Mouse (Mus musculus): ENCODE measurements around the gene Oat.

The Oat gene

DNA sequence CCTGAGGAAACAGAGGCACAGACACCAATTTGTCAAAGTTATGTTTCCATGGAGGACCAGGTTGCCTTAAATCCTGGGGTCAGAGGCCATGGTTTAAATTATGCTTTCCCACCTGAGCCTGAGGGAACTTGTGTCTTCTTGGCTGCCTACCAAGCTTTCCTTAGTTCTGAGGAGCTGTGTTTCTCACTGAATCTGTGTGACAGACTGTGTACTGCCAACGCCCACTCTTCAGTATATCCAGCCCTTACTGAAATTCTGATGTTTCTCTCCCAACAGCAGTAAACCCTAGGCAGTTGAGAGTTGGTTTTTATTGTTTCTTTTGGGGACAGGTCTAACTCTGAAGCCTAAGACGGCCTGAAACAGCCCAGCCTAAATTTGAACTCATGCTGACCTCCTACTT is 17.6 kb upstream of the Oat start:
- no peak for DNase-seq (ENCODE audit: low spot score)

DNA sequence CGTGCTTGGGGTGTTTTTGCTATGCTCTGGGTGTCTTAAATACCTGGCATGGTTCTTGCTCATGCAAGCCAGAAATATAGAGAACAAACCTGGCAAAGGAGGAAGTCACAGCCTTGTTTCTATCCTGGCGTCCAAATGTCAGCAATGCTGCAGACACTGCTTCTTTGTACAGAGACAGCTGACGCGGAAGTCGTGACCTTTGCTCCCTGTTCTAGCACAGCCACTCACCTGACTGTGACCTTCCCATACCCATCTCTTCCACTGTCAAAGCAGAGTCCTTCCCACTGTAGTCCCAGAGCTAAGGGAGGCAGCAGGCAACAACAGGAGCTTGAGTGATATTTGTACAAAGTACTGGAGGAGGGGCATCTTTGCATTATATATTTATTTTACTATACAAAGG is 13.4 kb upstream of the Oat start:
- DNase-seq (ENCODE audit: low spot score), result no peak

DNA sequence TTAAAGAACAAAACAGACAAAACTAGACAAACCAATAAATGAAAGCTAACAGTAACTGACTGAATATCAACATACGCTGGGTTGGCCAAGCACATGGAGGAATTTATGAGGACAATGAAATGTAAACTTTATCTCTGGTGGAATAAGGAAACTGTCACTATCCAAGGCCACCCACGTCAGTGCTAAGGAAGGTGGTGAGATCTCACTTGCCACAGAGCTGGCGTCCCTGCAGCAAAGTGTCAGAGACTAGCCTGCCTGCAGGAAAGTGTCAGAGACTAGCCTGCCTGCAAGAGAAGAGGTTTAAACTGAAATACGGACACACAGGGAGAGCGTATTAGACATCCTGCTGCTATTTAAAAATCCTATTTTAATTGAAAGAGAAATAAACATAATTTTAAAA is 11.0 kb upstream of the Oat start:
- no peak for DNase-seq (ENCODE audit: low spot score)

DNA sequence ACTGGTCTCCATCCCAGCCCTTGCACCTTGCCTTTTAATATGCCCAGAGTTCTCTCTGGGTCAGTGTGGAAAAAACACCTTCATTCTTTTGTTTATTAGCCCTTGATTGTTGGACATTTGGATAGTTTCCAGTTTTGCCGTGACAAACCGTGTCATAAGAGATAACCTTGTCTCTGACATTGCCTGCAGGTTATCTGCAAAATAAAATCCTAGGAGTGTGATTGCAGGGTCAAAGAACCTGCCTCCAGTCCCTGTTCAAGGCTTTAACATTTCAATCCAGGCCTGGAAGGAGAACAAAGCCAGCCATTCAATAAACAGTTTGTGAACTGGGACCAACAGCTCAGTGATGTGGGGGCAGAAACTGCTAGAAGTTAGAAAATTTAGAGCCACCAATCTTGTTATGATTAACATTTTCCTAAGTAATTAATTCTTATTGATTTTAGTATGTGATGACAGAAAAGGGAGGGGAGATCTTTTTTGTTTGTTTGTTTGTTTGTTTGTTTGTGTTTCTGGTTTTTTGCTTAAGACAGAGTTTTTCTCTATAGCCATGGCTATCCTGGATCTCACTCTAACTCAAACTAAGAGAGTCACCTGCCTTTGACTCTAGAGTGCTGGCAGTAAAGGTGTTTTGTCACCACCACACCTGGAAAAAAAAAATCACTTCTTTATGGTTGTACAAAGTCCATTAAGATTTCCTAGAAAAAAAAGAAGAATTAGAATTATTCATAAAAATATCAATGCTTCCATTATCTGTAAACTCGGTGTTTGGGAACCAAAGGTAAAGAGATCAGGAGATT is 9.7 kb upstream of the Oat start:
- no peak for DNase-seq (ENCODE audit: low spot score)

DNA sequence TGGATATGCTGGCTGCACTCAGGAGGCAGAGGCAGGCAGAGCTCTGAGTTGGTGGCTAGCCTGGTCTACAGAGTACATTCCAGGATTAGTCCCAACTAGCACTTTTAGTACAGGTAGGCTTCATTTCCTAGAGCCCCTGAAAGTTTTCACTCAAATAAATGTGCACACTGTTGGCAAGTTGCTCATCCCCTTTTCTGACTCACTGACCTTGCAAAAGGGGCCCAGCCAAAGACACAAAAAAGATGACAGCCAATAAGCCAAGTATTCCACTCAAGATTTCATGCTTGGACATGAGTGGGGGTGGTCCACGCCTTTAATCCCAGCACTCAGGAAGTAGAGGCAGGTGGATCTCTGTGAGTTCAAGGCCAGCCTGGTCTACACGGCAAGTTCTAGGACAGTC is 5.2 kb upstream of the Oat start:
- no peak for DNase-seq (ENCODE audit: low spot score)

DNA sequence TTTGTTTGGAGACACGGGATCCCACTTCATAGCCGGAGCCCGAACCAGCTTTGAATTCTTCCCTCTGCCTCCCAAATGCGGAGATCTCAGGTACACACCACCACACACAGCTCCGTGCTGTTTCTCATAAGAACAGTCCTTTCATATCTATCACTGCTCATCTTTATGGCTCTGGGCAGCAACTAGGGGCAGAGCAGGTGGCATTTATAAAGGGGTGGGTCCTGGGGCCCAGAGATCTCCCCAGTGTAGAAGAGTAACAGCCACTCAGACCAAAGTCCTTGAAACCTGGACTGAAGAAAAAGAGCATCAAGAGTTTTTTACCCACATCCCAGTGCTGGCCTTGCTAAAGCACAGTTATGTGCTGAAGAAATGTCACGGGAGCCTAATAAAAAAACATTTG is 4.3 kb upstream of the Oat start:
- no peak for DNase-seq (ENCODE audit: low spot score)

DNA sequence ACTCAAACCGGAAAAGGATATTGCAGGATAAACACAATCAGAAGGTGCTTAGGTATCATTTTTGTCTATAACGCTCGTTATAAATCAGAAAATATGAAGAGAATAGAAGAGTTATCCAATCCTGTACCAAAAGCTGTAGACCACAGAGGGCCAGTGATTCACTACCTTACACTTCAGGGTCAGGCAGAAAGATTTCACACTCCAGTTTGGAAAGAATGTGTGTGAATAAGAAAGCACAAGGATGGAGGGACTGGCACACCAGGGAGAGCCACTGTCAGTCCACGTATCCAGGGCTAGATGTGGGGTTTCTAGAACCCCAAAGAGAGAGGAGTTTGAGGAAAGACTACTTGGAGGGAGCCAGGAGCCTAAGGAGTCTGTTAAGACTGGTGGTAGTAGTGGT is 693 bp upstream of the Oat start:
- DNase-seq (ENCODE audit: low spot score), result no peak

DNA sequence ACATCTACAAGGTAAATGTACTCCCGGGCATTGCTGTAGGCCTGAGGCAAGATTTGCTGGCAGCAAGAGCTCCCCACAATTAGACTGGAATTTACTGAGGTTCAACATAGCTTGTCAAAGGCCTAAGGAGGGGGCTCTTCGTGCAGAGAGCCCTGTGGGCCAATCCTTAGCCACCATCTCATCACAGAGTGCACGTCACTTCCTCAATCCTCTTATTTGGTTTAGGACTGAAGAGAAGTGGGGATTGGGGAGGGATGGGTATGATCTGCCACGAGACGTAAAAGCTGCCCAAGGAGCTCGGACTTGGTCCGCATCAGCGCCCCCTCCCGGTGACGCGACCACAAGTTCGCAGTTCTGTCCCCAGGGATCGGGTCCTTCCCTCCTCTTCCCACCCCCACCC is 575 bp downstream of the Oat start:
- peak; percentile 88 for DNase-seq (ENCODE audit: low spot score)

DNA sequence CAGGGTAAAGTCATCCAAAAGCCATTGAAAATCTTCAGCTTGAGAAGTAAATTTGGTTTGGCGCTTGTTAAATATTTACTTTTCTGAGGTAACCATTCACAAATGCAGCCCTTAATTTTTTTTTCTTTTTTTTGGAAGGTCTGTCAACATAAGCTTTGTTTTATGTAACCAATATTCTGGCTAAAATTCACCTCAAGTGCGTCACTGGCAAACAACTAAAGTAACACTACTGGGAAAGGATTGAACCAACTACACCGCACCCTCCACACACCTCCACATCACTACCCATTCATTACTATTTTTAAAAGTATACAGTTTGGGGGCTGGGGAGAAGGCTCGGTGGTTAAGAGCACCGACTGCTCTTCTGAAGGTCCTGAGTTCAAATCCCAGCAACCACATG is 1.6 kb downstream of the Oat start:
- DNase-seq (ENCODE audit: low spot score), result peak; percentile 83

DNA sequence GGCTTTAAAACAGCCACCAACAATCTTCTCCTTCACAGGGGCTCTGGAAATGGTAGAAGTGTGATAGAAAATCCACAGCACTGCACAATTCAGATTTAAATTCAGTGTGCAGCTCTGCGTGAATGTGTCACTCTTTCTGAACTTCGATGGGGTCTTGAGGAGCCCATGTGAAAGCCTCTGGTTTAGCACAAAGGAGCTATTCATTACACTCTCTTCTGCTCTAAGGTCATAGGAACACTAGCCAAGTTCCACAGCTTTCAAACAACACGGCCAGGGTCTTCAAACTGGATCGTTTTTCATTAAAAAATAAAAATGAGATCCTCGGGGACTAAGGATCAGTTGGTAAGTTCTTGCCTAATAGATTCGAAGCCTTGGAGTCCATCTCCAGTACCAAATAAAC is 3.0 kb downstream of the Oat start:
- DNase-seq (ENCODE audit: low spot score), result no peak

DNA sequence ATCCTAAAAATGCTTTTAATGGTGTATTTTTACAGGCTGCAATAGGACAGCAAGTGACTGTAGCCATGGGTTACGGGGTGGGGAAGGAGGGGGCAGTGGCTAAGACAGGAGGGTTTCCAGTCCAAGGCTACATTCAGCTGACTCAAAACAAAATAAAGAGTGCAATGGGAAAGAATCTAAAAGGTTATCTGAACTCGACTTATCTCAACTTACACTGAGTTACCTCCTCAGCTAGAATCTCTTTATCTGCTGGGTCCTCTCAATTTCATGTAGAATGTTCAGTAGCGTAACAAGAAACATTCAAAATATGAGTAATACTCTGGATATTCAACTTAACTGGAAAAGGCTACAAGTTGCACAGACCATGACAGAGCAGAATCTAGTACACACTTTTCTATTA is 3.5 kb downstream of the Oat start:
- DNase-seq (ENCODE audit: low spot score), result no peak

DNA sequence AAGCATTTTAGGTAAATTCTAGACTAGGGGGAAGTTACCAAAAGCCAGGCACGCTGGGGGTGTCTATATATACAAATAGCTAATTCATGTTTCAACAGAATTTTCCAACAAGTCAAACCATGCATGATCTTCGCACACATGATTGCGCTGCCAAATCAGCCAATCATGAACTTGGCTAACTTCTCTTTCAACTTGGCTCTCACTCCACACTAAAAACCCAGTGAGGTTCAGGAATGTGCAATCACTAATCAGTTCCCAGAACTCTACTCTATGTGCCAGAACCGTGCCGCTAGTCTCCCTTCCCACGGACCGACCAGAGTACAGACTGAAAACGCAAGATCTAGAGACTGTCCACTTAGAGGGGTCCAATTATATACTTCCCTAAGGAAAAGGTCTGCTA is 4.7 kb downstream of the Oat start:
- peak; percentile 21 for DNase-seq (ENCODE audit: low spot score)

DNA sequence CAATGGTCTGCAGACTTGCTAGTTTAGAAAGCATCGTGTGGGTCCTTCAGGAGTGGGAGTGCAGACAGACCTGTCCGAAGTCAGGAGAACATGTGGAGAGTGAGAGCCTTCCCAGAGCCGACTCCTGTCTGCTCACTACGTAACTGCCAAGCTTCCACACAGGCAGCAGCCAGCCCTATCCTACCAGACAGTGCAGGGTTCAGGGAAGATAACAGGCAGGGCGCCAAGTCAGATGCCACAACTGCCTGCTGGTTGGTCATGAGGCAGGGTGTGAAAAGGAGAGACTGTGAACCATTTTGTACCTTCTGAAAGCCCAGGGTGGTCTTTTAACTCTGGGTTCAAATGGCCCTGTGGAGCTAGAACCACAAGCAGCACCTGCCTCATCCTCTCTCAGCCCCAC is 6.1 kb downstream of the Oat start:
- no peak for DNase-seq (ENCODE audit: low spot score)

DNA sequence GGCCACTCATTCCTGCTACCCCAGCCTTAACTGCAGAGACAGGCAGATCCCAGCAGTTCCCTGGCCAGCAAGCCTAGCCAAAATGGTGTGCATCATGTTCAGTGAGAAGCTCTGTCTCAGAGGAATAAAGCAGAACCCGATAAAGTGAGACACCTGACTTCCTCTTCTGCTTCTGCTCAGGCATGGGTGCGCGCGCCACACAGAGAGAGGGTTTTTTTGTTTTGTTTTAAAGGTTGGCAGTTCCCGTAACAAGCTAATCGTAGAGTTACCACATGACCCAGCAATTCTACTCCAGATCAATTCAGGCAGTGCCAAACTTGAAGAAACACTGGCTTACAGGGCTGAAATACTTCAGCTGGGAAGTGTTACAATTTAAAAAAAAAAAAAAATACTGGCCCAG is 7.4 kb downstream of the Oat start:
- peak; percentile 60 for DNase-seq (ENCODE audit: low spot score)

DNA sequence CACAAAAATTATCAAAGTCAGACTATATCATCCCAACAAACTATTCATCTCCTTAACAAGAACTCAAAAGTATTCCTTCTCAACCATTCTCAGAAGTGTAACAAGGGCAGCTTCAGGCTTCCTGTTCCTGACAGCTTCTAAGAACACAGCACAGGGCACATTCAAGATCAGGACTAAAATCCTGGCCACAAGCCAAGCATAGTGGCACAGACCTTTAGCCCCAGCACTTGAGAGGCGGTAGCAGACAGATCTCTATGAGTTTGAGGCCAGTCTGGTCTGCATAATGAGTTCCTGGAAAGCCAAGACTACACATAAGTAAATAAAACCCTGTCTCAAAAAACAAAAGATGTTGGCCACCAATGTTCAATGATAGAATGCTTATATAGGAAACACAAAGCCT is 10.4 kb downstream of the Oat start:
- no peak for DNase-seq (ENCODE audit: low spot score)

DNA sequence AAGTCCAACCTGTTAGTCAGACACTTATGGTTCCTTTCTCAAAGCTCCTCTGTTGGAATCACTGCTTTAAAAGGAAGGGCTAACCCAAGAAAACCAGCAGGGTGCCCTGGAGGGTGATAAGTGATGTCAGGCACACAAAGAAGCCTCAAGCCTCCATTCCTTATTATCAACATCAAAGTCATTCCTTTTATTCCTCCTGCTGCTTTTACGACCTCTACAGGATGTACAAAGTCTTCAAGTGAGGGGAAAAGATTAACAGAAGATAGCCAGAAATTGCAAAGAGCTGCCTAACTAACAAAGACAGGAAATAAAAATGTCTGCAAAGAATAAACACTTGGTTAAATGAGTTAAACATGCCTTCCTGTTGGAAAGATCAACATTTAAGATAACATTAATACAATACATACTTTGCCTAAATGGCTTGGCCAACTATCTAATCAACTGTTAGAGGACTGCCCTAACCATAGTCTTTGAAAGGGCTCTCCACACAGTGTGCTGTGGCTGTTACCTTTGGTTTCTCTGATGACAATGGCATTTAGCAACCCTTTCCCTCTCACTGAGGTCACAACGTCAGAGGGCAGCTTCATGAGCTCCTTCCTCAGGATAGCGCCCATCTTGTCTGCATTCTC is 16.9 kb downstream of the Oat start:
- DNase-seq (ENCODE audit: low spot score), result no peak

DNA sequence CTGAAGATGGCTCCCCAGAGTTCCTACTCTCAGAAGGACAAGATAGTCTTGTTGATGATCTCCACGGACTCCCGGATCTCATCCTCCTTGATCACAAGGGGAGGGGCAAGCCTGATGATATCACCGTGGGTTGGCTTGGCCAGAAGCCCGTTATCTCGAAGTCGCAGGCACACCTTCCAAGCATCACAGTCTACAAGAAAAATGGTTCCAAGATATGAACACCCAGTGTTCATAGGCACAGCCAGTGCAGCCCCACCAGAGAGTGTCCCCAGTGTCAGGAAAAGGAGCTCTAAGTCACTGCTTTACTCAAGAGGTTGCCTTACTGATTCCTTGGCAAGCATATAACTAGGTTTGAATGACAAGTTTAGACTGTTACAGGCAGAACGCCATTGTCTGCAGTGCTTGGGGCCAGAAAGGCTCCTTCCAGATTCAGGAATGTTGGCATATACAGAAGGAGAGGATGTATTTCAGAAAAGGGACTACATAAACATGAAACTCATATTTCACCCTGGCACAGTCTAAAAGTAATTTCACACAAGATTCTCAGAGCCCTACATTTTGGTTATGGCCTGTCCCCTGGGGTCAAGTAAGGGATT is 18.0 kb downstream of the Oat start:
- no peak for DNase-seq (ENCODE audit: low spot score)

DNA sequence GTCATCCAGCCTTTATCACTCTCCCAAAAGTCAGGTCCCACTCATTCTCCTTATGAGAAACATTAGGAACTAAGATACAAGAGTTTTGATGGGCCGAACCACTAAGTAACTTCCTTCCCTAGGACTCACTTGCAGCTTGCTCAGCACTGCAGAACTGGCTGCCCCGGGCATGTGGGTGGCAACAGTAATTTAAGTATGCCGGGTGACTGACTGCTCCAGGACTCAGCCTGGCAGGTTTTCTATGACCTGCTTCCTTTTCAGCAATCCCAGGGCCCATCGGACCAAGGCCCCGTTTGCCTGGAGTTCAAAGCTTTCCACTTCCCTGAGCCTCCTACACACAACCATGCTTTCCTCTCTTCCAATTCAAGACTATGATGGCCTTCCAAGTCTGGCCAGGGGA is 19.6 kb downstream of the Oat start:
- DNase-seq (ENCODE audit: low spot score), result no peak

DNA sequence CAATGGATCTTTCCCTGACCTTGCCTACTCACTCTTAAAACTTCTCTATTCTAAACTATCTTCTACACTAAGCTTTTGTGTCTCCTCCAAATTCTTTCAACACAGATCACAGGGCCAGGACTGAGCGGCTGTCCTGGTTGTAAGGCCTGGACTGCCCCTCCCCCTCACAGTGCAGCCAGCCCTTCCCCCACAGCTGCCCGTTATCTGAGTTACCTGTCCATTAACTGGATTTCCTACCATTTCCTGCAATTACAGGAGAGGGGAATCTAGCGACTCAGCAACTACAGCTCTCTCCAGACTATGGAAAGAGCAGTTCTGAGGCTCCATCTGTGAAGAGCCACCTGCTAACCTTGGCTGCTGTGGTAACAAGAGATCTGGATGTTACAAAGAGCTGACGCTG is 20.3 kb downstream of the Oat start:
- DNase-seq (ENCODE audit: low spot score), result no peak

DNA sequence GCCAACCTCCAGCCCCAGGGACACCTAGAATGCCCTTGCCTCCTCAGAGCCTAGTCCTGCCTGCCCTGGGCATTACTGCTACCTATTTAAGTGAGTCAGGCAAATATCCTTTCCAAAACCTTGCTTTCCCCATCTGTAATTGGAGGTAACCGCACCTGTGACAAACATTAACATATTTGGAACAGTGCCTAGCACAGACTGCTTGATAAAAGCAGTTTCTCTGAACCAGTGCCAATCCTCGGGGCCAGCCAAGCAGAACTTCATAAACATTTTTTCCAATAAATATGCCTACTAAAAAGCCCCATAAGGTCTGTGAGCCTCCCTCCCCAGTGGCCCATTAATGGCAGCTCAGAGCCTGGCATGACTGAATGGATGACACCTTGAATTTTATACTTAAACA is 22.1 kb downstream of the Oat start:
- peak; percentile 23 for DNase-seq (ENCODE audit: low spot score)

DNA sequence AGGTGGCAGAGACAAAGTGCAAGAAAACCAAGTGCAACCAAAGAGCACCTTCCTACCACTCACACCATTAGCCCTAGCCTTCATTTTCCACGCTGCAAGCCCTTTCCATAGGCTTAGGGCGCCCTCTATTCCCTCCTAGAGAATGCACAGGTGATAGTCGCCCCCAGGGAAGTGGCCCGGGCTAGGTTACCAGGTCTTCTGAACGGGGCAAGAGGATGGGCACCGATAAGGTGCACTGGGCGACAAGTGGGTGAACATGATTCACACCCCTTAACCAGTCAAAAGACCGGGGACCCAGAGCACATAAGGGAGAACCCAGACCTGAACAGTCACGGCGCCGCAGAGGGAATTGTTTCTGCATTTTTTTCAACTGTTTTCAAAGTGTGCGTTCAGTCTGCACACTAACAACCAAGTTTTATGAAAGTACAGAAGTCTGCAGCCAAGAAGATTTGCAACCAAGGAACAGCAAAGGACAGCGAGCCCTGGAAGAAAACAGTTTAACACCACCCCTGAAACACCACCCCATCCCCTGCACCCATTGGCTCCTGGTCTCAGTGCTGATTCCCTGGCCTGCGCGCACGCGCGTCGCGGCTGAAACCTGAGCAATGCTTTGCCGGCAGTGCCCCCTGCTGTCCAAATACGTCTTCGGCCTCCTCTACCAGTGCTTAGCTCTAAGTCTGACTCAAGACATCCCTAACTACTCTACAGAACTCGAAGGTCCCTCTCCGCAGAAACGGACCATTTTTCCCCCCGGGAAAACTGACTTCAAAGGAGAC is 24.7 kb downstream of the Oat start:
- DNase-seq (ENCODE audit: low spot score), result peak; percentile 95

DNA sequence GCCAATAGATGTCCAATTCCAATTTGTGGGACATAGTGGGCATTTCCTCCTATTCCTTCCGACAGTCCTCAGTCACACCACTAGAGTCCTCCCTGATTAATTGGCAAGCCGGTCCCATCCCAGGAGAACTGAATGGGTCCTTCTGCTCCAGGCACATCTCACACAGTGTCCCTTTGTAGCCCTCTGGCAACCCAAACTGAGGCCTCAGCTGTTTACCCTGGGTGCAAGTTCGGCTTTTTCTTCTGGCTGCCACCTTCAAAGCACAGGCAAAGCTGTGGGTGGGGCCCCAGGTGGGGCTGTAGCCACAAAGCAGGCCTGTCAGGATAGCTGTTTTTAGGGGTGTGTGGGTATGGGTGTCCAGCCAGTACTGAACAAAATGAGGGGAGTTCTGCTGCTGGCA is 29.1 kb downstream of the Oat start:
- no peak for DNase-seq (ENCODE audit: low spot score)

DNA sequence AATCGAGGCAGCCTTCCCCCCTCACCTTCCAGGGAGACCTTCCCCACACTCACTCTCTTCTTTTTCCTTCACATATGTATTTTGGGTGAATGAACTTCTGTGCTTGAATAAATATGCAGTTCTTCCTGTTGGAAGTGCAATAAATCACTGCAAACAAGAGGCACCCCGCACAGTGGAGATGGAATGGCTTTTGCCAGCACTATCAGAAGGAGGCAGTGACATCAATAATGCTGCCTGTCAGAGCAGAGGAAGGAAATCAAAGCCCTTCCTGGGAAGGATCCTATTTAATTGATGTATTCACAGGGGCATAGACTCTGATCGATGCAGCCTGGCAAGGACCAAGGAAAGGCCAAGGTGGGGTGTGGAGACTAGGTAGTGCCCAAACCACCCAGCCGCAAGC is 33.8 kb downstream of the Oat start:
- DNase-seq (ENCODE audit: low spot score), result no peak
